Mouse (Mus musculus): Measurements from ENCODE around the gene 4930452B06Rik. TPM values are rescaled to one million over a fixed set of nuclear protein-coding genes. Genes with fewer than 3 reads are reported as not detected.

The 4930452B06Rik gene
- polyA plus RNA-seq, 1 experiment from 2014 or later = 15.4 TPM

GRCm38 (mm10) chr14:8430611-8431230, 235.3 kb downstream of the 4930452B06Rik start:
- H3K4me2 ChIP-seq (ENCODE audit: low read depth, low read length, severe bottlenecking) = no peak overlapping the region
- no peak overlapping the region for H3K9ac ChIP-seq (ENCODE audit: low read length)
- H3K4me1 ChIP-seq (replicated peaks; ENCODE audit: control insufficient read depth, insufficient read depth, low read length) = no peaks in the 10 kb centered on the region
- H3K4me3 ChIP-seq (ENCODE audit: low read depth, low read length) = no peak overlapping the region
- H3K36me3 ChIP-seq (ENCODE audit: control insufficient read depth, insufficient read depth, low read length) = no peaks in the 10 kb centered on the region
- H3K9me3 ChIP-seq (ENCODE audit: control insufficient read depth, low read length) = no peaks in the 10 kb centered on the region
- no peak overlapping the region for H3K27ac ChIP-seq (ENCODE audit: low read depth, low read length)
- WGBS = 82% methylated on average over 6 of the region's 6 CpGs
- H3K27me3 ChIP-seq (ENCODE audit: control insufficient read depth, insufficient read depth, low read length) = no peaks in the 10 kb centered on the region
- DNase-seq (ENCODE audit: low spot score) = no peak
- no peak for ATAC-seq (replicated peaks; ENCODE audit: low FRiP score)

DNA sequence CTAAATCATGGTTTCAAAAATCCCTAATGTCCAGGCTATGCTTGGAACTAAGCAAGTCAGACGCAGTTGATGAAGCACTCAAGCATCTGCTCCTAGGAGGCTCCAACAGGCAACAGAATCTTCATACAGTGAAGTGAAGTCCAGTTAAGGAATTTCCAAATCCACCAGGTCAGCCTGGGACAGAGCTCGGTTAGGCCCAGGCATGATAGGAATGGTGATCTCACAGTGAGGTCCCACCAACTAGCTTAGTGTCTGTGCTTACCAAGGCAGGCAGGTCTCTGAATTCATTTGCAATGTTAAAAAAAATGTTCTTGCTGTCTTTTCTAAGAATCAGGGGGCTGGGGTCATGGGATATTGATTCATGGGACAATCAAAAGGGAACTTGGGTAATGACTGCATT, 236.3 kb downstream of the 4930452B06Rik start:
- Histone ChIP-seq H3K4me3 (ENCODE audit: low read depth, low read length) (no peak overlapping the region), H3K4me2 (ENCODE audit: low read depth, low read length, severe bottlenecking) (no peak overlapping the region), H3K9ac (ENCODE audit: low read length) (no peak overlapping the region), H3K36me3 (ENCODE audit: control insufficient read depth, insufficient read depth, low read length) (no peaks in the 10 kb centered on the region), H3K27ac (ENCODE audit: low read depth, low read length) (no peak overlapping the region), H3K4me1 (replicated peaks; ENCODE audit: control insufficient read depth, insufficient read depth, low read length) (no peaks in the 10 kb centered on the region), H3K9me3 (ENCODE audit: control insufficient read depth, low read length) (no peaks in the 10 kb centered on the region), H3K27me3 (ENCODE audit: control insufficient read depth, insufficient read depth, low read length) (no peaks in the 10 kb centered on the region)
- no peak for DNase-seq (ENCODE audit: low spot score)
- no peak for ATAC-seq (replicated peaks; ENCODE audit: low FRiP score)
- WGBS = 88% methylated on average over 2 of the region's 2 CpGs

GRCm38 (mm10) chr14:8422833-8423232, 243.2 kb downstream of the 4930452B06Rik start:
- no peaks in the 10 kb centered on the region for H3K27me3 ChIP-seq (ENCODE audit: control insufficient read depth, insufficient read depth, low read length)
- no peak overlapping the region for H3K9ac ChIP-seq (ENCODE audit: low read length)
- no peaks in the 10 kb centered on the region for H3K9me3 ChIP-seq (ENCODE audit: control insufficient read depth, low read length)
- DNase-seq (ENCODE audit: low spot score) (no peak), ATAC-seq (replicated peaks; ENCODE audit: low FRiP score) (no peak)
- H3K4me3 ChIP-seq (ENCODE audit: low read depth, low read length) = no peak overlapping the region
- 0 out of 2 replicates have a peak, but pooled peaks cover 2% of the 10 kb centered on the region for H3K4me1 ChIP-seq (replicated peaks; ENCODE audit: control insufficient read depth, insufficient read depth, low read length)
- H3K36me3 ChIP-seq (ENCODE audit: control insufficient read depth, insufficient read depth, low read length) = no peaks in the 10 kb centered on the region
- no peak overlapping the region for H3K27ac ChIP-seq (ENCODE audit: low read depth, low read length)
- WGBS = 62% methylated on average over 3 of the region's 3 CpGs
- H3K4me2 ChIP-seq (ENCODE audit: low read depth, low read length, severe bottlenecking) = no peak overlapping the region

- DNase-seq (ENCODE audit: low spot score) (no peak), ATAC-seq (replicated peaks; ENCODE audit: low FRiP score) (0 out of 2 replicates have a peak, but pooled peaks have one; percentile 18)
- Histone ChIP-seq H3K4me3 (ENCODE audit: low read depth, low read length) (no peak overlapping the region), H3K27ac (ENCODE audit: low read depth, low read length) (no peak overlapping the region), H3K9ac (ENCODE audit: low read length) (no peak overlapping the region), H3K27me3 (ENCODE audit: control insufficient read depth, insufficient read depth, low read length) (no peaks in the 10 kb centered on the region), H3K36me3 (ENCODE audit: control insufficient read depth, insufficient read depth, low read length) (no peaks in the 10 kb centered on the region), H3K4me1 (replicated peaks; ENCODE audit: control insufficient read depth, insufficient read depth, low read length) (0 out of 2 replicates have a peak, but pooled peaks cover 2% of the 10 kb centered on the region), H3K9me3 (ENCODE audit: control insufficient read depth, low read length) (no peaks in the 10 kb centered on the region), H3K4me2 (ENCODE audit: low read depth, low read length, severe bottlenecking) (no peak overlapping the region)
- 27% methylated on average over 10 of the region's 10 CpGs for WGBS
These were observed 244.7 kb downstream of the 4930452B06Rik start for GRCm38 (mm10) chr14:8421199-8421787.

GRCm38 (mm10) chr14:8418610-8419009, 247.4 kb downstream of the 4930452B06Rik start:
- Histone ChIP-seq H3K4me2 (ENCODE audit: low read depth, low read length, severe bottlenecking) (no peak overlapping the region), H3K36me3 (ENCODE audit: control insufficient read depth, insufficient read depth, low read length) (no peaks in the 10 kb centered on the region), H3K4me3 (ENCODE audit: low read depth, low read length) (no peak overlapping the region), H3K4me1 (replicated peaks; ENCODE audit: control insufficient read depth, insufficient read depth, low read length) (0 out of 2 replicates have a peak, but pooled peaks cover 2% of the 10 kb centered on the region), H3K27ac (ENCODE audit: low read depth, low read length) (no peak overlapping the region), H3K9ac (ENCODE audit: low read length) (no peak overlapping the region), H3K9me3 (ENCODE audit: control insufficient read depth, low read length) (no peaks in the 10 kb centered on the region), H3K27me3 (ENCODE audit: control insufficient read depth, insufficient read depth, low read length) (no peaks in the 10 kb centered on the region)
- DNase-seq (ENCODE audit: low spot score) (no peak), ATAC-seq (replicated peaks; ENCODE audit: low FRiP score) (no peak)
- 73% methylated on average over 3 of the region's 3 CpGs for WGBS

- Histone ChIP-seq H3K9ac (ENCODE audit: low read length) (no peak overlapping the region), H3K27ac (ENCODE audit: low read depth, low read length) (no peak overlapping the region), H3K9me3 (ENCODE audit: control insufficient read depth, low read length) (no peaks in the 10 kb centered on the region), H3K36me3 (ENCODE audit: control insufficient read depth, insufficient read depth, low read length) (no peaks in the 10 kb centered on the region), H3K4me2 (ENCODE audit: low read depth, low read length, severe bottlenecking) (no peak overlapping the region), H3K27me3 (ENCODE audit: control insufficient read depth, insufficient read depth, low read length) (no peaks in the 10 kb centered on the region), H3K4me3 (ENCODE audit: low read depth, low read length) (no peak overlapping the region), H3K4me1 (replicated peaks; ENCODE audit: control insufficient read depth, insufficient read depth, low read length) (no peaks in the 10 kb centered on the region)
- WGBS = 74% methylated on average over 6 of the region's 6 CpGs
- ATAC-seq (replicated peaks; ENCODE audit: low FRiP score) (no peak), DNase-seq (ENCODE audit: low spot score) (no peak)
These were observed 260.1 kb downstream of the 4930452B06Rik start for GRCm38 (mm10) chr14:8405946-8406345.

GRCm38 (mm10) chr14:8403310-8403709, 262.7 kb downstream of the 4930452B06Rik start:
- no peak overlapping the region for H3K27ac ChIP-seq (ENCODE audit: low read depth, low read length)
- 86% methylated on average over 3 of the region's 3 CpGs for WGBS
- no peaks in the 10 kb centered on the region for H3K27me3 ChIP-seq (ENCODE audit: control insufficient read depth, insufficient read depth, low read length)
- no peaks in the 10 kb centered on the region for H3K4me1 ChIP-seq (replicated peaks; ENCODE audit: control insufficient read depth, insufficient read depth, low read length)
- H3K9me3 ChIP-seq (ENCODE audit: control insufficient read depth, low read length) = no peaks in the 10 kb centered on the region
- no peak overlapping the region for H3K4me3 ChIP-seq (ENCODE audit: low read depth, low read length)
- no peak for DNase-seq (ENCODE audit: low spot score)
- no peaks in the 10 kb centered on the region for H3K36me3 ChIP-seq (ENCODE audit: control insufficient read depth, insufficient read depth, low read length)
- ATAC-seq (replicated peaks; ENCODE audit: low FRiP score) = no peak
- H3K4me2 ChIP-seq (ENCODE audit: low read depth, low read length, severe bottlenecking) = no peak overlapping the region
- no peak overlapping the region for H3K9ac ChIP-seq (ENCODE audit: low read length)

DNA sequence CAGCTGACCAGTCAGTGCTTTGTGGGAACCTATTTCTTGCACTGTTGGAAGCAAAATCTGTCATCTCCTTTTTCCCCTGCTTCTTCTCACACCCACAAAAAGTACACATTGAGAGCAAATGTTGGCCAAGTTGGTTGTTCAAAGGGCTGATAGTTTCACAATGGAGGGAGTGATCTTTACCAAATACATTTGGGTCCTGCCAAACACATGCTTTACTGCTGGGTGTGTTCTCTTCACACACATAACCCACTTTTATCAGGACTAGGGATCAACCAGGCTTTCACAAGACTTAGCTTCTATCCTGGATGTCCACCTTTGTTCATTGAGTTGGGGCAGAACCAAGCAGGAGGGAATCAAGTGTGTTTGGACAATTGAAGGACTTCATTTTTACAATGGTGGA, 267.5 kb downstream of the 4930452B06Rik start:
- Histone ChIP-seq H3K27ac (ENCODE audit: low read depth, low read length) (no peak overlapping the region), H3K4me1 (replicated peaks; ENCODE audit: control insufficient read depth, insufficient read depth, low read length) (no peaks in the 10 kb centered on the region), H3K4me3 (ENCODE audit: low read depth, low read length) (no peak overlapping the region), H3K9me3 (ENCODE audit: control insufficient read depth, low read length) (no peaks in the 10 kb centered on the region), H3K36me3 (ENCODE audit: control insufficient read depth, insufficient read depth, low read length) (no peaks in the 10 kb centered on the region), H3K27me3 (ENCODE audit: control insufficient read depth, insufficient read depth, low read length) (no peaks in the 10 kb centered on the region), H3K9ac (ENCODE audit: low read length) (no peak overlapping the region), H3K4me2 (ENCODE audit: low read depth, low read length, severe bottlenecking) (no peak overlapping the region)
- DNase-seq (ENCODE audit: low spot score) (no peak), ATAC-seq (replicated peaks; ENCODE audit: low FRiP score) (no peak)
